Comparison of ENCODE assay signal across 14 mouse cellular contexts in genomic region chr7:31008889-31009288, GRCm38 (mm10). TPM values are rescaled to one million over a fixed set of nuclear protein-coding genes. Genes with fewer than 3 reads are reported as not detected.
DNase-seq lines count a peak whose midpoint lies in the region; ATAC-seq lines count a peak whose summit lies in the region.
"Had no signal": no experiment of that assay in that cellular context is flagged by ENCODE, and none has a peak within 500 bp of the region (broad histone marks: within the 10 kb centered on the region; RNA-seq: fewer than 3 reads in every experiment).

No protein-coding gene starts in this region.

- no peaks in the 10 kb centered on the region for H3K9me3 ChIP-seq in hindbrain, embryonic 14.5 days (ENCODE audit: control insufficient read depth, low read length)
- no peaks in the 10 kb centered on the region for H3K9me3 ChIP-seq in hindbrain, embryonic 12.5 days (replicated peaks)
- no peaks in the 10 kb centered on the region for H3K9me3 ChIP-seq in forebrain, embryonic 11.5 days (ENCODE audit: control insufficient read depth, low read length)
- H3K9me3 ChIP-seq: G1E had no signal

- WGBS in hindbrain, embryonic 14.5 days = 74% methylated on average over 3 of the region's 3 CpGs
- WGBS in hindbrain, embryonic 12.5 days = 74% methylated on average over 3 of the region's 3 CpGs
- WGBS in forebrain, embryonic 11.5 days = 89% methylated on average over 3 of the region's 3 CpGs

- no peak for DNase-seq in hindbrain, embryonic 14.5 days (ENCODE audit: low spot score)
- peak; percentile 28 for DNase-seq in urinary bladder, postnatal 14 days (ENCODE audit: low spot score)
- DNase-seq in urinary bladder, postnatal 10 days (ENCODE audit: low spot score) = no peak
- DNase-seq in kidney, postnatal 4 days = peak; percentile 24 to 48
- peak; percentile 25 to 45 for DNase-seq in urinary bladder, postnatal 36 days (ENCODE audit: low spot score in 2 of 2)
- no peak for DNase-seq in layer of hippocampus, adult 11-12 months (ENCODE audit: low spot score)
- no peak for DNase-seq in forebrain, embryonic 11.5 days (ENCODE audit: low spot score)
- DNase-seq: gastrocnemius, postnatal 10 days had no signal

- peak; percentile 31; the same call in 1 of the 2 replicates for ATAC-seq in hindbrain, embryonic 14.5 days (ENCODE audit: low FRiP score)
- no peak for ATAC-seq in hindbrain, embryonic 12.5 days (ENCODE audit: low FRiP score)
- ATAC-seq in forebrain, embryonic 11.5 days (replicated peaks; ENCODE audit: low FRiP score) = no peak
- ATAC-seq: activated CD4-positive, CD25-positive, alpha-beta regulatory T cell, adult 4 months; forebrain, embryonic 14.5 days; midbrain, embryonic 16.5 days had no signal

- H3K27me3 ChIP-seq in hindbrain, embryonic 14.5 days (ENCODE audit: control insufficient read depth, insufficient read depth, low read length) = no peaks in the 10 kb centered on the region
- H3K27me3 ChIP-seq in hindbrain, embryonic 12.5 days = no peaks in the 10 kb centered on the region
- H3K27me3 ChIP-seq in forebrain, embryonic 11.5 days (ENCODE audit: control insufficient read depth, insufficient read depth, low read length) = no peaks in the 10 kb centered on the region

- no peak overlapping the region for H3K27ac ChIP-seq in hindbrain, embryonic 14.5 days
- no peak overlapping the region for H3K27ac ChIP-seq in hindbrain, embryonic 12.5 days
- no peak overlapping the region for H3K27ac ChIP-seq in forebrain, embryonic 11.5 days (ENCODE audit: low read depth, low read length)

- H3K4me3 ChIP-seq in hindbrain, embryonic 14.5 days (replicated peaks; ENCODE audit: low read length) = no peak overlapping the region
- no peak overlapping the region for H3K4me3 ChIP-seq in hindbrain, embryonic 12.5 days
- H3K4me3 ChIP-seq in forebrain, embryonic 11.5 days (ENCODE audit: low read depth, low read length) = no peak overlapping the region

- H3K4me1 ChIP-seq in hindbrain, embryonic 14.5 days (replicated peaks; ENCODE audit: control insufficient read depth, insufficient read depth, low read length) = no peaks in the 10 kb centered on the region
- no peaks in the 10 kb centered on the region for H3K4me1 ChIP-seq in hindbrain, embryonic 12.5 days
- no peaks in the 10 kb centered on the region for H3K4me1 ChIP-seq in forebrain, embryonic 11.5 days (replicated peaks; ENCODE audit: control insufficient read depth, insufficient read depth, low read length)

- H3K4me2 ChIP-seq in hindbrain, embryonic 14.5 days (replicated peaks) = no peak overlapping the region
- H3K4me2 ChIP-seq in hindbrain, embryonic 12.5 days (replicated peaks) = no peak overlapping the region
- no peak overlapping the region for H3K4me2 ChIP-seq in forebrain, embryonic 11.5 days (ENCODE audit: low read depth, low read length, severe bottlenecking)

- no peaks in the 10 kb centered on the region for H3K36me3 ChIP-seq in hindbrain, embryonic 14.5 days (replicated peaks; ENCODE audit: control insufficient read depth, insufficient read depth)
- no peaks in the 10 kb centered on the region for H3K36me3 ChIP-seq in hindbrain, embryonic 12.5 days
- H3K36me3 ChIP-seq in forebrain, embryonic 11.5 days (ENCODE audit: control insufficient read depth, insufficient read depth, low read length) = no peaks in the 10 kb centered on the region
- H3K36me3 ChIP-seq: G1E had no signal

- no peak overlapping the region for H3K9ac ChIP-seq in hindbrain, embryonic 14.5 days
- no peak overlapping the region for H3K9ac ChIP-seq in hindbrain, embryonic 12.5 days
- no peak overlapping the region for H3K9ac ChIP-seq in forebrain, embryonic 11.5 days (ENCODE audit: low read length)

RNA-seq across cellular contexts. Expression of gene Fxyd5, which starts 33.4 kb away (rescaled TPM):
- polyA plus RNA-seq in hindbrain, embryonic 14.5 days (2014; fragmentation: Nextera tagmentation; extraction: Ambion mirVana) = 13.6 and 14.8 TPM in 2 replicates
- 9.6 and 10.4 TPM in 2 replicates for polyA plus RNA-seq in hindbrain, embryonic 12.5 days (2016; fragmentation: Nextera tagmentation; extraction: Ambion mirVana)
- polyA plus RNA-seq in forebrain, embryonic 11.5 days (2014; fragmentation: Nextera tagmentation; extraction: Ambion mirVana) = 10.2 and 12.9 TPM in 2 replicates

RNA-seq across cellular contexts. Expression of gene Fam187b, which starts 35.3 kb away (rescaled TPM):
- 0.22 and 1.0 TPM in 2 replicates for polyA plus RNA-seq in hindbrain, embryonic 14.5 days (2014; fragmentation: Nextera tagmentation; extraction: Ambion mirVana)
- polyA plus RNA-seq in hindbrain, embryonic 12.5 days (2016; fragmentation: Nextera tagmentation; extraction: Ambion mirVana) = 0.89 and 1.4 TPM in 2 replicates
- 0.81 and 1.3 TPM in 2 replicates for polyA plus RNA-seq in forebrain, embryonic 11.5 days (2014; fragmentation: Nextera tagmentation; extraction: Ambion mirVana)
- polyA plus RNA-seq: C2C12 had no signal

RNA-seq across cellular contexts. Expression of gene Lsr, which starts 35.6 kb away (rescaled TPM):
- 19.6 and 21.7 TPM in 2 replicates for polyA plus RNA-seq in hindbrain, embryonic 14.5 days (2014; fragmentation: Nextera tagmentation; extraction: Ambion mirVana)
- polyA plus RNA-seq in hindbrain, embryonic 12.5 days (2016; fragmentation: Nextera tagmentation; extraction: Ambion mirVana) = 16.6 and 20.2 TPM in 2 replicates
- 30.8 and 32.5 TPM in 2 replicates for polyA plus RNA-seq in forebrain, embryonic 11.5 days (2014; fragmentation: Nextera tagmentation; extraction: Ambion mirVana)
- polyA plus RNA-seq: G1E had no signal

RNA-seq across cellular contexts. Expression of gene Fxyd7, which starts 42.4 kb away (rescaled TPM):
- polyA plus RNA-seq in hindbrain, embryonic 14.5 days (2014; fragmentation: Nextera tagmentation; extraction: Ambion mirVana) = 236 and 249 TPM in 2 replicates
- 26.3 and 29.8 TPM in 2 replicates for polyA plus RNA-seq in hindbrain, embryonic 12.5 days (2016; fragmentation: Nextera tagmentation; extraction: Ambion mirVana)
- polyA plus RNA-seq in forebrain, embryonic 11.5 days (2014; fragmentation: Nextera tagmentation; extraction: Ambion mirVana) = 4.1 and 4.9 TPM in 2 replicates
- polyA plus RNA-seq: activated CD4-positive, CD25-positive, alpha-beta regulatory T cell, adult 4 months; C2C12; G1E had no signal

RNA-seq across cellular contexts. Expression of gene Fxyd1, which starts 48.1 kb away (rescaled TPM):
- polyA plus RNA-seq in hindbrain, embryonic 14.5 days (2014; fragmentation: Nextera tagmentation; extraction: Ambion mirVana) = 34.1 and 59.0 TPM in 2 replicates
- 25.3 and 34.7 TPM in 2 replicates for polyA plus RNA-seq in hindbrain, embryonic 12.5 days (2016; fragmentation: Nextera tagmentation; extraction: Ambion mirVana)
- 2.9 and 4.0 TPM in 2 replicates for polyA plus RNA-seq in forebrain, embryonic 11.5 days (2014; fragmentation: Nextera tagmentation; extraction: Ambion mirVana)
- polyA plus RNA-seq: activated CD4-positive, CD25-positive, alpha-beta regulatory T cell, adult 4 months; G1E had no signal

Comparison
In these comparisons a context has a peak if more than half of its experiments do, and no peak if none do; other contexts are left out.
1. DNase-seq: peak in urinary bladder, postnatal 14 days (single experiment), kidney, postnatal 4 days (2 of 2) and urinary bladder, postnatal 36 days (2 of 2); none in hindbrain, embryonic 14.5 days (single experiment), urinary bladder, postnatal 10 days (single experiment), layer of hippocampus, adult 11-12 months (single experiment) and forebrain, embryonic 11.5 days (single experiment).